Mouse (Mus musculus): ENCODE measurements around the gene Tnfrsf21. TPM values are rescaled to one million over a fixed set of nuclear protein-coding genes. Genes with fewer than 3 reads are reported as not detected.

Tnfrsf21 gene
- 11.4 and 12.5 TPM in 2 replicates for polyA plus RNA-seq (2015; fragmentation: Nextera tagmentation; extraction: Ambion mirVana)

- Histone ChIP-seq H3K27me3 (ENCODE audit: control insufficient read depth, insufficient read depth, low read length) (peaks cover 9% of the 10 kb centered on the region; the same call in 1 of the 2 replicates), H3K36me3 (ENCODE audit: control insufficient read depth, insufficient read depth) (no peaks in the 10 kb centered on the region), H3K9me3 (replicated peaks; ENCODE audit: control insufficient read depth, low read length) (no peaks in the 10 kb centered on the region), H3K4me3 (ENCODE audit: low read length) (peak within 1 kb of the TSS; percentile 60), H3K9ac (ENCODE audit: low read length) (peak within 1 kb of the TSS; percentile 68), H3K4me1 (ENCODE audit: control insufficient read depth, insufficient read depth, low read length) (peaks cover 3% of the 10 kb centered on the region; the same call in 1 of the 2 replicates), H3K27ac (ENCODE audit: low read length) (peak within 1 kb of the TSS; percentile 33; the same call in 1 of the 2 replicates), H3K4me2 (ENCODE audit: low read depth, low read length) (peak within 1 kb of the TSS; percentile 80)
- peak; percentile 92 for ATAC-seq (replicated peaks; ENCODE audit: extremely low read depth, insufficient read depth, low FRiP score)
- WGBS, result under 1% methylated on average over 79 of the region's 80 CpGs
Observed at GRCm38 (mm10) chr17:43016371-43017331, at the start of gene Tnfrsf21. Gene Tnfrsf21 (plus strand): TSS chr17:43016555.

GRCm38 (mm10) chr17:42968174-42968573 is 48.2 kb upstream of the Tnfrsf21 start:
- Histone ChIP-seq H3K27me3 (ENCODE audit: control insufficient read depth, insufficient read depth, low read length) (no peaks in the 10 kb centered on the region), H3K27ac (ENCODE audit: low read length) (no peak overlapping the region), H3K36me3 (ENCODE audit: control insufficient read depth, insufficient read depth) (no peaks in the 10 kb centered on the region), H3K9me3 (replicated peaks; ENCODE audit: control insufficient read depth, low read length) (no peaks in the 10 kb centered on the region), H3K4me1 (ENCODE audit: control insufficient read depth, insufficient read depth, low read length) (no peaks in the 10 kb centered on the region), H3K4me3 (ENCODE audit: low read length) (no peak overlapping the region), H3K4me2 (ENCODE audit: low read depth, low read length) (no peak overlapping the region), H3K9ac (ENCODE audit: low read length) (no peak overlapping the region)
- ATAC-seq (replicated peaks; ENCODE audit: extremely low read depth, insufficient read depth, low FRiP score), result no peak
- WGBS, result 78% methylated on average over 2 of the region's 2 CpGs

- 43% methylated on average over 18 of the region's 18 CpGs for WGBS
- H3K9ac ChIP-seq (ENCODE audit: low read length), result no peak overlapping the region
- no peaks in the 10 kb centered on the region for H3K36me3 ChIP-seq (ENCODE audit: control insufficient read depth, insufficient read depth)
- no peaks in the 10 kb centered on the region for H3K9me3 ChIP-seq (replicated peaks; ENCODE audit: control insufficient read depth, low read length)
- ATAC-seq (replicated peaks; ENCODE audit: extremely low read depth, insufficient read depth, low FRiP score), result peak; percentile 80
- no peak overlapping the region for H3K4me3 ChIP-seq (ENCODE audit: low read length)
- H3K4me2 ChIP-seq (ENCODE audit: low read depth, low read length), result 0 out of 2 replicates have a peak overlapping the region, but pooled peaks have one; percentile 18
- H3K27ac ChIP-seq (ENCODE audit: low read length), result peak overlapping the region; percentile 68
- H3K4me1 ChIP-seq (ENCODE audit: control insufficient read depth, insufficient read depth, low read length), result peaks cover 8% of the 10 kb centered on the region
- H3K27me3 ChIP-seq (ENCODE audit: control insufficient read depth, insufficient read depth, low read length), result no peaks in the 10 kb centered on the region
Observed at GRCm38 (mm10) chr17:42975312-42975996, 40.9 kb upstream of the Tnfrsf21 start.

GRCm38 (mm10) chr17:42977766-42978165 is 38.6 kb upstream of the Tnfrsf21 start:
- WGBS, result 73% methylated on average over 7 of the region's 7 CpGs
- no peak overlapping the region for H3K4me3 ChIP-seq (ENCODE audit: low read length)
- no peak for ATAC-seq (replicated peaks; ENCODE audit: extremely low read depth, insufficient read depth, low FRiP score)

GRCm38 (mm10) chr17:42978345-42978744 is 38.0 kb upstream of the Tnfrsf21 start:
- H3K27me3 ChIP-seq (ENCODE audit: control insufficient read depth, insufficient read depth, low read length), result no peaks in the 10 kb centered on the region
- H3K4me3 ChIP-seq (ENCODE audit: low read length), result no peak overlapping the region
- H3K27ac ChIP-seq (ENCODE audit: low read length), result no peak overlapping the region
- no peak overlapping the region for H3K4me2 ChIP-seq (ENCODE audit: low read depth, low read length)
- peaks cover 12% of the 10 kb centered on the region for H3K4me1 ChIP-seq (ENCODE audit: control insufficient read depth, insufficient read depth, low read length)
- H3K9ac ChIP-seq (ENCODE audit: low read length), result no peak overlapping the region
- no peaks in the 10 kb centered on the region for H3K9me3 ChIP-seq (replicated peaks; ENCODE audit: control insufficient read depth, low read length)
- H3K36me3 ChIP-seq (ENCODE audit: control insufficient read depth, insufficient read depth), result no peaks in the 10 kb centered on the region
- 74% methylated on average over 4 of the region's 4 CpGs for WGBS
- ATAC-seq (replicated peaks; ENCODE audit: extremely low read depth, insufficient read depth, low FRiP score), result no peak

More at GRCm38 (mm10) chr17:42977766-42978165, 38.6 kb upstream of the Tnfrsf21 start:
- no peaks in the 10 kb centered on the region for H3K27me3 ChIP-seq (ENCODE audit: control insufficient read depth, insufficient read depth, low read length)
- H3K4me2 ChIP-seq (ENCODE audit: low read depth, low read length), result no peak overlapping the region
- peaks cover 12% of the 10 kb centered on the region for H3K4me1 ChIP-seq (ENCODE audit: control insufficient read depth, insufficient read depth, low read length)
- no peaks in the 10 kb centered on the region for H3K9me3 ChIP-seq (replicated peaks; ENCODE audit: control insufficient read depth, low read length)
- no peaks in the 10 kb centered on the region for H3K36me3 ChIP-seq (ENCODE audit: control insufficient read depth, insufficient read depth)
- no peak overlapping the region for H3K27ac ChIP-seq (ENCODE audit: low read length)
- H3K9ac ChIP-seq (ENCODE audit: low read length), result no peak overlapping the region

GRCm38 (mm10) chr17:42981806-42982205 is 34.5 kb upstream of the Tnfrsf21 start:
- Histone ChIP-seq H3K9ac (ENCODE audit: low read length) (no peak overlapping the region), H3K4me1 (ENCODE audit: control insufficient read depth, insufficient read depth, low read length) (0 out of 2 replicates have a peak, but pooled peaks cover 4% of the 10 kb centered on the region), H3K27me3 (ENCODE audit: control insufficient read depth, insufficient read depth, low read length) (no peaks in the 10 kb centered on the region), H3K4me3 (ENCODE audit: low read length) (no peak overlapping the region), H3K27ac (ENCODE audit: low read length) (no peak overlapping the region), H3K4me2 (ENCODE audit: low read depth, low read length) (no peak overlapping the region), H3K9me3 (replicated peaks; ENCODE audit: control insufficient read depth, low read length) (no peaks in the 10 kb centered on the region), H3K36me3 (ENCODE audit: control insufficient read depth, insufficient read depth) (no peaks in the 10 kb centered on the region)
- WGBS, result 56% methylated on average over 3 of the region's 3 CpGs
- ATAC-seq (replicated peaks; ENCODE audit: extremely low read depth, insufficient read depth, low FRiP score), result no peak

- ATAC-seq (replicated peaks; ENCODE audit: extremely low read depth, insufficient read depth, low FRiP score), result no peak
- Histone ChIP-seq H3K4me1 (ENCODE audit: control insufficient read depth, insufficient read depth, low read length) (0 out of 2 replicates have a peak, but pooled peaks cover 4% of the 10 kb centered on the region), H3K9ac (ENCODE audit: low read length) (no peak overlapping the region), H3K27me3 (ENCODE audit: control insufficient read depth, insufficient read depth, low read length) (no peaks in the 10 kb centered on the region), H3K9me3 (replicated peaks; ENCODE audit: control insufficient read depth, low read length) (no peaks in the 10 kb centered on the region), H3K4me2 (ENCODE audit: low read depth, low read length) (no peak overlapping the region), H3K4me3 (ENCODE audit: low read length) (no peak overlapping the region), H3K27ac (ENCODE audit: low read length) (no peak overlapping the region), H3K36me3 (ENCODE audit: control insufficient read depth, insufficient read depth) (no peaks in the 10 kb centered on the region)
- 68% methylated on average over 4 of the region's 4 CpGs for WGBS
Observed at GRCm38 (mm10) chr17:42982568-42982967, 33.8 kb upstream of the Tnfrsf21 start.

- Histone ChIP-seq H3K9me3 (replicated peaks; ENCODE audit: control insufficient read depth, low read length) (no peaks in the 10 kb centered on the region), H3K4me3 (ENCODE audit: low read length) (no peak overlapping the region), H3K4me2 (ENCODE audit: low read depth, low read length) (no peak overlapping the region), H3K36me3 (ENCODE audit: control insufficient read depth, insufficient read depth) (no peaks in the 10 kb centered on the region), H3K9ac (ENCODE audit: low read length) (no peak overlapping the region), H3K27me3 (ENCODE audit: control insufficient read depth, insufficient read depth, low read length) (no peaks in the 10 kb centered on the region), H3K4me1 (ENCODE audit: control insufficient read depth, insufficient read depth, low read length) (0 out of 2 replicates have a peak, but pooled peaks cover 4% of the 10 kb centered on the region), H3K27ac (ENCODE audit: low read length) (no peak overlapping the region)
- ATAC-seq (replicated peaks; ENCODE audit: extremely low read depth, insufficient read depth, low FRiP score), result no peak
- 53% methylated on average over 9 of the region's 9 CpGs for WGBS
Observed at GRCm38 (mm10) chr17:42985837-42986589, 30.3 kb upstream of the Tnfrsf21 start.

Data from heart, embryonic 16.5 days (tissue).